Mouse (Mus musculus): ENCODE measurements around the gene Fam193b. TPM values are rescaled to one million over a fixed set of nuclear protein-coding genes. Genes with fewer than 3 reads are reported as not detected.
"Not testable (repeated sequence)": the region's sequence is repeated elsewhere in the genome, so short reads cannot be mapped to it uniquely, and the experiment has no call there.

Fam193b gene
- polyA plus RNA-seq, 1 experiment from 2014 or later, result 8.7 TPM

DNA sequence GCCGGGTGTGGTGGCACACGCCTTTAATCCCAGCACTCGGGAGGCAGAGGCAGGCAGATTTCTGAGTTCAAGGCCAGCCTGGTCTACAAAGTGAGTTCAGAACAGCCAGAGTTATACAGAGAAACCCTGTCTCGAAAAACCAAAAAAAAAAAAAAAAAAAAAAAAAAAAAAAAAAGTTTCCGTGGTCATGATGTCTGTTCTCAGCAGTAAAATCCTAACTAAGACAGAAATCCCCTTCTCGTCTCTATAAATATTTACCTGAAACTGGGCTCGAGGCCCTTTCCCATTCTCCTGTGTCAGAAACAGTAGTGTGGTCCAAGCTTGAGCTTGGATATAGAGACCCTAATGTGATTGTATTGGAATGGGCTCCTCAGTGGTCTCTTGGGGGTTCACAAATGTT lies 6.0 kb upstream of the Fam193b start:
- not testable (repeated sequence) for H3K36me3 ChIP-seq (ENCODE audit: control insufficient read depth, insufficient read depth); H3K4me2 ChIP-seq (ENCODE audit: low read depth, low read length); ATAC-seq (ENCODE audit: low read depth); H3K4me3 ChIP-seq (ENCODE audit: low read depth, low read length); H3K9me3 ChIP-seq (replicated peaks; ENCODE audit: control insufficient read depth, low read length); H3K27me3 ChIP-seq (ENCODE audit: control insufficient read depth, insufficient read depth, low read depth, low read length); H3K9ac ChIP-seq (ENCODE audit: low read depth, low read length); H3K27ac ChIP-seq (ENCODE audit: low read length); H3K4me1 ChIP-seq (ENCODE audit: control insufficient read depth, low read depth, low read length)
- 65% methylated on average over 7 of the region's 7 CpGs for WGBS (ENCODE audit: insufficient replicate concordance)

DNA sequence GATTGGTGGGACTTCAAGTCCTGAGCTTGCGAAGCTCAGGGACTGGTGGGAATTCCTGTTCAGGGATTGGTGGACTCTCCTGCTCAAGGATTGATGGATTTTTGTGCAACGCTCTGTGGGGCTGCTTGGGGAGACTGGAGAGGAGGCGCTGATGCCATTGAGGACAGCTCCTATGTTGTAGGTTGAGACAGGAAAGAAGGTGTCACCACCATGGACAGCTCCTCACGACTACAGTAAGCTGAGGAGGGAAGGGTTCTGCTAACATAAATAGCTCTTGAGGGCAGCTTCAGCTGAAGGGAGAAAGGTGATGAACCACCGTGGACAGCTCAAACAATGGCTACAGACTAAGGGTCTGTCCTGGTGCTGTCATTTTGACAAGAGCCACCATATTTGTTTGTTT lies 5.0 kb upstream of the Fam193b start:
- no peak overlapping the region for H3K27ac ChIP-seq (ENCODE audit: low read length)
- 46% methylated on average over 5 of the region's 5 CpGs for whole genome bisulfite sequencing (ENCODE audit: insufficient replicate concordance)
- no peaks in the 10 kb centered on the region for H3K27me3 ChIP-seq (ENCODE audit: control insufficient read depth, insufficient read depth, low read depth, low read length)
- no peak overlapping the region for H3K9ac ChIP-seq (ENCODE audit: low read depth, low read length)
- no peaks in the 10 kb centered on the region for H3K36me3 ChIP-seq (ENCODE audit: control insufficient read depth, insufficient read depth)
- no peak overlapping the region for H3K4me2 ChIP-seq (ENCODE audit: low read depth, low read length)
- no peak overlapping the region for H3K4me3 ChIP-seq (ENCODE audit: low read depth, low read length)
- H3K4me1 ChIP-seq (ENCODE audit: control insufficient read depth, low read depth, low read length), result peaks cover 8% of the 10 kb centered on the region
- no peak for ATAC-seq (ENCODE audit: low read depth)
- H3K9me3 ChIP-seq (replicated peaks; ENCODE audit: control insufficient read depth, low read length), result no peaks in the 10 kb centered on the region

DNA sequence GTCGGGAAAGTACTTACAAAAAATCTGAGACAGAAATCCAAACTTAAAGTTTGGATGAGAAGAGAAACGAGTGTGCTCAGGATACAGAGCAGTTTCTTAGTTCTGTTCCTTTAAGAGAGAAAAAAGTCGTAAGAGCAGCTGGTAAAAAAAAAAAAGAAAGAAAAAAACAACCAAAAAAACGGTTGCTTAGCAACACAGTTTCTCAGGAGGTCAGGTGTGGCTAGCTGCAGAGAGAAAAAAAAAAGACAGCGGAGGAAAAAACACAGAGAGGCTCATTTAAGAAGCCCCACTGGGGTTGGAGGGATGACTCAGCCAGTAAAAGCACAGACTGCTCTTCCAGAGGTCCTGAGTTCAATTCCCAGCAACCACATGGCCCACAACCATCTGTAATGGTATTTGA lies 3.4 kb upstream of the Fam193b start:
- Histone ChIP-seq H3K4me3 (ENCODE audit: low read depth, low read length) (no peak overlapping the region), H3K27me3 (ENCODE audit: control insufficient read depth, insufficient read depth, low read depth, low read length) (no peaks in the 10 kb centered on the region), H3K4me2 (ENCODE audit: low read depth, low read length) (no peak overlapping the region), H3K4me1 (ENCODE audit: control insufficient read depth, low read depth, low read length) (peaks cover 18% of the 10 kb centered on the region), H3K9ac (ENCODE audit: low read depth, low read length) (no peak overlapping the region), H3K27ac (ENCODE audit: low read length) (no peak overlapping the region), H3K9me3 (replicated peaks; ENCODE audit: control insufficient read depth, low read length) (no peaks in the 10 kb centered on the region), H3K36me3 (ENCODE audit: control insufficient read depth, insufficient read depth) (no peaks in the 10 kb centered on the region)
- WGBS (ENCODE audit: insufficient replicate concordance), result 62% methylated on average over 5 of the region's 5 CpGs
- ATAC-seq (ENCODE audit: low read depth), result no peak

DNA sequence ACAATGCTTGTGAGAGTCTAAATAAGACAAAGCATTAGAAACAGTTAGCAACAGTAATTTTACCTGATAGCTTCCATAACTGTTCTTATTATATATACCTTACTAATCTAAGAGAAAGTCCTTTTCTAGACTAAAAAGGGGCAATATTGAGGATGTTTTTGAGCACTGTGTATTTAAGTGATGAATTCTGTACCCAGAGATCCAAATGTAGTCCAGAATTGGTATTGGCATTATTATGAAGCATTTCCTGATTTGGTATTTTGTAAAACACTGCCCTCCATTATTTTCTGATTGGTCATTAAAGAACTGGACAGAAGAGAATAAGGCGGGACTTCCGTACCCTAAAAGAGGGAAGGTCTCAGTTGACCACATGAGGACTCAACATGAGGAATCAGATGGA lies 2.5 kb upstream of the Fam193b start, which contains the start of gene Tmed9:
Tmed9 (plus strand) TSS at position 301 of the 400 bp plus-strand sequence.
- no peaks in the 10 kb centered on the region for H3K27me3 ChIP-seq (ENCODE audit: control insufficient read depth, insufficient read depth, low read depth, low read length)
- no peak within 1 kb of the TSS for H3K4me2 ChIP-seq (ENCODE audit: low read depth, low read length)
- no peak for ATAC-seq (ENCODE audit: low read depth)
- H3K36me3 ChIP-seq (ENCODE audit: control insufficient read depth, insufficient read depth), result no peaks in the 10 kb centered on the region
- H3K27ac ChIP-seq (ENCODE audit: low read length), result no peak within 1 kb of the TSS
- no peak within 1 kb of the TSS for H3K9ac ChIP-seq (ENCODE audit: low read depth, low read length)
- H3K4me1 ChIP-seq (ENCODE audit: control insufficient read depth, low read depth, low read length), result peaks cover 20% of the 10 kb centered on the region
- WGBS (ENCODE audit: insufficient replicate concordance), result 76% methylated on average over 2 of the region's 2 CpGs
- no peak within 1 kb of the TSS for H3K4me3 ChIP-seq (ENCODE audit: low read depth, low read length)
- H3K9me3 ChIP-seq (replicated peaks; ENCODE audit: control insufficient read depth, low read length), result no peaks in the 10 kb centered on the region

DNA sequence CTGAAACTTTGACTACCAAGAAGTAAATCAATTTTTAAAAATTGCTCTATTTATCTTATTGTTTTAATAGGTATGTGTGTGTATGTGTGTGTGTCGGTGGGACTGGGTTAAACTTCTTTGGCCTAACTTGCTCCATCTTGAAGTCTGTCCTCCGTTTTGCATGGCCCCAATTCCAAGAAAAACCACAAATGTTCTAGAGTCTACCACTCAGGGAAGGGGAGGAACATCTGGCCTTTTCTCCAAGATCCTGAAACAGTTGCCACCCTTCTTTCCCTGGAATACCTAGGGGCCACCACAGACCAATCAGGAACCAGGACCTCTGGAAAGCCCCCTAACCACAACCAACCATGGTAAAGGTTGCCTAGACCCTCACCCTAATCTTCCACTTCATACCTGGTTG lies 1.1 kb upstream of the Fam193b start:
- H3K27ac ChIP-seq (ENCODE audit: low read length), result no peak overlapping the region
- no peak overlapping the region for H3K4me3 ChIP-seq (ENCODE audit: low read depth, low read length)
- no peak overlapping the region for H3K4me2 ChIP-seq (ENCODE audit: low read depth, low read length)
- no peaks in the 10 kb centered on the region for H3K9me3 ChIP-seq (replicated peaks; ENCODE audit: control insufficient read depth, low read length)
- no peak overlapping the region for H3K9ac ChIP-seq (ENCODE audit: low read depth, low read length)
- no peaks in the 10 kb centered on the region for H3K27me3 ChIP-seq (ENCODE audit: control insufficient read depth, insufficient read depth, low read depth, low read length)
- ATAC-seq (ENCODE audit: low read depth), result no peak
- WGBS (ENCODE audit: insufficient replicate concordance), result 38% methylated on average over 2 of the region's 2 CpGs
- H3K36me3 ChIP-seq (ENCODE audit: control insufficient read depth, insufficient read depth), result no peaks in the 10 kb centered on the region; the same call in 1 of the 2 replicates
- peaks cover 20% of the 10 kb centered on the region for H3K4me1 ChIP-seq (ENCODE audit: control insufficient read depth, low read depth, low read length)

DNA sequence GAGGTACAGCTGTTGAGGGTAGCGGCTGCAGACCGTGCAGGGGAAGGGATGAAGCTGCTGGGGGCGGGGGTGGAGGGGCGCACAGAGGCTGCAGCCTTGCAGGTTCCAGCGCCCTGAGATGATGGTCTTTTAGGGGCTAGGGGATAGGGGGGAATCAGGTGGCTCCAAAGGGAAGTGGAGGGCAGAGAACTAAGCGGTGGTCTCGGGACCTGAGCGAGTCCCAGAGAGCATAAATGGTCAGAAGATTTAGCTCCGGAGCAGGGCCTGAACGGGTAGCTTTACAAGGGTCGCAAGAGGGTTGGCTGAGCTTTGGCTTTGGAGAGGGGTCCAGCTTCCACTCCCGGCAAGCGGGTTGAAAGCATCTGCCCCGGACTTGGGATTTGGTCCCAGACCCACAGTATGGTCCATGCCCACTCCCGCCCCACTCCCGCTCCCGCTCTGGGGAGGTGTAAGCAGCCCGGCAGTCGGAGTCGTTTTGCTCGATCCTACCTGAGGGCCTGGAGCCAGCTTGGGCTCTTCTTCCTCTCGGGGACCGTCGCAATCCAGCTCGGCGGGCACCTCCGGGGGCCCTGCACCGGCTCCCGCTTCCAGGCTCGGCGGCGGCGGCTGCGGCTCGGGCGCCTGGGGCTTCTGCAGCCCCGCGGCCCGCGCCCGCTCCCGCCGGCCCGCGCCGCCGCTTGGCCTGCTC lies 490 bp downstream of the Fam193b start:
- no peaks in the 10 kb centered on the region for H3K27me3 ChIP-seq (ENCODE audit: control insufficient read depth, insufficient read depth, low read depth, low read length)
- H3K27ac ChIP-seq (ENCODE audit: low read length), result peak overlapping the region; percentile 90
- no peaks in the 10 kb centered on the region; the same call in 1 of the 2 replicates for H3K36me3 ChIP-seq (ENCODE audit: control insufficient read depth, insufficient read depth)
- H3K9ac ChIP-seq (ENCODE audit: low read depth, low read length), result peak overlapping the region; percentile 98
- H3K4me1 ChIP-seq (ENCODE audit: control insufficient read depth, low read depth, low read length), result peaks cover 20% of the 10 kb centered on the region
- H3K9me3 ChIP-seq (replicated peaks; ENCODE audit: control insufficient read depth, low read length), result no peaks in the 10 kb centered on the region
- H3K4me3 ChIP-seq (ENCODE audit: low read depth, low read length), result peak overlapping the region; percentile 99
- under 1% methylated on average over 43 of the region's 47 CpGs for WGBS (ENCODE audit: insufficient replicate concordance)
- peak overlapping the region; percentile 97 for H3K4me2 ChIP-seq (ENCODE audit: low read depth, low read length)
- ATAC-seq (ENCODE audit: low read depth), result peak; percentile 60

DNA sequence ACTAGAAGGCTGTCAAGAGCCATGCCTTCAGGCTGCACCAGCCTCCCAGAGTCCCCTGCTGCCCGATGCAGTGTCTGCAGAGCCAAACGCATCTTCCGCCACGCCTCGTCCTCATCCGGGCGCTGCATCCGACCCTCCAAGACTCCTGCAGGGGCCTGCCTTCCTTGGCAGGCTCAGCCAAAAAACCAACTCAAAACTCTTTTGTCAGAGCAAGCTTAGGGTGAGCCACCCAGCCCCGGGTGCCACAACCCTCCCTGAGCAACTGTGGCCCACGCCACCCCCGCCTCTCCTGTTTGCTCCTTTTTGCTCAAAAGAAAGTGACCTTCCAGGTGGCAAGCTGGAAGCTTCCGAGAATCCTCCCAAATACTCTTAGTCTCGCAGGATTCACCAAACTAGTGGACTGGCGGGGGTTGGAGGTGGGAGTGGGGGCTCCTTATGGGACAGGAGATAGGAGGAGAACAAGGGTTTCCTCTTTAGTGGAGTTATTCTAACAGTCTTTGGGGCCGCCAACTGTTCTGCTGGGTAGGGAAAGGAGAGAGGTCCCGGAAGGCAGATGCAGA lies 1.1 kb downstream of the Fam193b start:
- Histone ChIP-seq H3K4me1 (ENCODE audit: control insufficient read depth, low read depth, low read length) (peaks cover 20% of the 10 kb centered on the region), H3K27ac (ENCODE audit: low read length) (no peak overlapping the region), H3K9me3 (replicated peaks; ENCODE audit: control insufficient read depth, low read length) (no peaks in the 10 kb centered on the region), H3K9ac (ENCODE audit: low read depth, low read length) (peak overlapping the region; percentile 98), H3K36me3 (ENCODE audit: control insufficient read depth, insufficient read depth) (no peaks in the 10 kb centered on the region; the same call in 1 of the 2 replicates), H3K27me3 (ENCODE audit: control insufficient read depth, insufficient read depth, low read depth, low read length) (no peaks in the 10 kb centered on the region), H3K4me3 (ENCODE audit: low read depth, low read length) (peak overlapping the region; percentile 99), H3K4me2 (ENCODE audit: low read depth, low read length) (peak overlapping the region; percentile 97)
- WGBS (ENCODE audit: insufficient replicate concordance), result 23% methylated on average over 16 of the region's 16 CpGs
- ATAC-seq (ENCODE audit: low read depth), result no peak

DNA sequence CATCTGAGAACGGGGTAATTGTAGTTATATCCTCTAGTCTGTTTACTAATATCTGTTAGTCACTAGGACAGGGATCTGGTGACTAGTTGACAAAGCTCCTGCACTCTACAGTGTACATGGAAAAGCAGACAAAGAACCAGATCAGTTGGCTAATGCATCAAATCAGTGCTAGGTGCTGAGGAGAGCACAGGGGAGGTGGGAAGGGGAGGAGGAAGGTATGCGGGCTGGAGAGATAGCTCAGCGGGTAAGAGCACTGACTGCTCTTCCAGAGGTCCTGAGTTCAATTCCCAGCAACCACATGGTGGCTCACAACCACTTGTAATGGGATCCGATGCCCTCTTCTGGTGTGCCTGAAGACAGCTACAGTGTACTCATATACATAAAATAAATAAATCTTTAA lies 2.4 kb downstream of the Fam193b start:
- H3K27me3 ChIP-seq (ENCODE audit: control insufficient read depth, insufficient read depth, low read depth, low read length); H3K4me3 ChIP-seq (ENCODE audit: low read depth, low read length); H3K9me3 ChIP-seq (replicated peaks; ENCODE audit: control insufficient read depth, low read length); H3K9ac ChIP-seq (ENCODE audit: low read depth, low read length); H3K36me3 ChIP-seq (ENCODE audit: control insufficient read depth, insufficient read depth); ATAC-seq (ENCODE audit: low read depth); H3K4me2 ChIP-seq (ENCODE audit: low read depth, low read length); H3K27ac ChIP-seq (ENCODE audit: low read length): not testable (repeated sequence)
- H3K4me1 ChIP-seq (ENCODE audit: control insufficient read depth, low read depth, low read length), result peaks cover 20% of the 10 kb centered on the region
- WGBS (ENCODE audit: insufficient replicate concordance), result 73% methylated on average over 4 of the region's 4 CpGs

DNA sequence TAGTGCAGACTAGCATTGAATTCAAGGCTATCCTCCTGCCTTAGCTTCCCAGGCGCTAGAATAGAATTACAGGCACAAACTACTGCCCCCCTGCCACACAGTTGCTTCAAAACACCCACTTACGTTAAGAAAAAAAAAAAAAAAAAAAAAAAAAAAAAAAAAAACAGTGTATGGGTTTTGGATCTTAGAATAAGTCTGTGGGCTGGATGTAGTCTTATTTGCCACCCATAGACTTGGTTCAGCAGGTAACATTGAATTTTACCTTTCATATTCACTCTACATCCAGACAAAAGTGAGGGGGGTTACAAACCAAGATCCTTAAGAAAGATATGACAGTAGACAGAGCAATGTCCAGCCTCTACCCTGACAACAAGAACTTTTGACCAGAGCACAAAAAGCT lies 3.0 kb downstream of the Fam193b start:
- ATAC-seq (ENCODE audit: low read depth), result no peak
- no peaks in the 10 kb centered on the region; the same call in 1 of the 2 replicates for H3K36me3 ChIP-seq (ENCODE audit: control insufficient read depth, insufficient read depth)
- no peak overlapping the region for H3K4me3 ChIP-seq (ENCODE audit: low read depth, low read length)
- no peaks in the 10 kb centered on the region for H3K9me3 ChIP-seq (replicated peaks; ENCODE audit: control insufficient read depth, low read length)
- no peak overlapping the region for H3K9ac ChIP-seq (ENCODE audit: low read depth, low read length)
- H3K4me1 ChIP-seq (ENCODE audit: control insufficient read depth, low read depth, low read length), result peaks cover 20% of the 10 kb centered on the region
- no peak overlapping the region for H3K27ac ChIP-seq (ENCODE audit: low read length)
- WGBS (ENCODE audit: insufficient replicate concordance), result 77% methylated on average over 2 of the region's 2 CpGs
- H3K27me3 ChIP-seq (ENCODE audit: control insufficient read depth, insufficient read depth, low read depth, low read length), result no peaks in the 10 kb centered on the region
- no peak overlapping the region for H3K4me2 ChIP-seq (ENCODE audit: low read depth, low read length)
